Mouse (Mus musculus): ENCODE measurements around the gene Nup210l. TPM values are rescaled to one million over a fixed set of nuclear protein-coding genes. Genes with fewer than 3 reads are reported as not detected.

The Nup210l gene
- polyA plus RNA-seq, 1 experiment from 2014 or later = 0.46 TPM

DNA sequence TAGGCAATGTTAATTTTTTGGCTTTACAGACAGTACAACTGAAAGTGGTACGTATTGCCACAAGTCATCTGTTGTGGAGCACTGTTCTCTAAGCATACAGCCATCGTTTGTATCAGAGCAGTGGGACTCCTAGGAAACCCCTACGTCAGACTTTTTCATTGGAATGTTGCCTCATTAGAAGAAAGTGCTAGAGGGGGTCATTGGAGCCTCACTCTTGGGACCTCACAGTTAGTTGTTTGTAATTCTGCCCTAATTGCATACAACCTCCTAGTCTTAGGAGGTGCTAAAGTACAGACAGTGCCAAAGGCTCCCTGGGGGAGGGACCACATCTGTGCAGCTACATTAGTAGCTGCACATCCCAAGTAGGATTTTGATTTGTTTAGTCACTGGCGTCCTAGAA is 90.8 kb downstream of the Nup210l start:
- 55% methylated on average over 4 of the region's 4 CpGs for WGBS
- ATAC-seq (ENCODE audit: low FRiP score, low read depth) = no peak

GRCm38 (mm10) chr3:90195644-90196043 is 91.7 kb downstream of the Nup210l start:
- Histone ChIP-seq H3K4me1 (no peaks in the 10 kb centered on the region), H3K27ac (no peak overlapping the region), H3K27me3 (replicated peaks) (no peaks in the 10 kb centered on the region), H3K9me3 (no peaks in the 10 kb centered on the region), H3K4me2 (replicated peaks) (no peak overlapping the region), H3K4me3 (no peak overlapping the region), H3K9ac (no peak overlapping the region), H3K36me3 (no peaks in the 10 kb centered on the region)
- 91% methylated on average over 1 of the region's 1 CpGs for WGBS
- ATAC-seq (ENCODE audit: low FRiP score, low read depth) = no peak

More for the DNA sequence above, 90.8 kb downstream of the Nup210l start:
- Histone ChIP-seq H3K36me3 (no peaks in the 10 kb centered on the region), H3K4me3 (no peak overlapping the region), H3K4me2 (replicated peaks) (no peak overlapping the region), H3K9me3 (no peaks in the 10 kb centered on the region), H3K9ac (no peak overlapping the region), H3K27me3 (replicated peaks) (no peaks in the 10 kb centered on the region), H3K4me1 (no peaks in the 10 kb centered on the region), H3K27ac (no peak overlapping the region)

GRCm38 (mm10) chr3:90197548-90197947 is 93.6 kb downstream of the Nup210l start:
- H3K27ac ChIP-seq = no peak overlapping the region
- 91% methylated on average over 1 of the region's 1 CpGs for WGBS
- no peak overlapping the region for H3K9ac ChIP-seq
- no peaks in the 10 kb centered on the region for H3K4me1 ChIP-seq
- H3K9me3 ChIP-seq = no peaks in the 10 kb centered on the region
- no peak for ATAC-seq (ENCODE audit: low FRiP score, low read depth)
- no peak overlapping the region for H3K4me2 ChIP-seq (replicated peaks)
- H3K27me3 ChIP-seq (replicated peaks) = no peaks in the 10 kb centered on the region
- H3K4me3 ChIP-seq = no peak overlapping the region
- H3K36me3 ChIP-seq = no peaks in the 10 kb centered on the region

GRCm38 (mm10) chr3:90202884-90203283 is 99.0 kb downstream of the Nup210l start:
- Histone ChIP-seq H3K4me3 (no peak overlapping the region), H3K36me3 (peaks cover 4% of the 10 kb centered on the region), H3K27ac (no peak overlapping the region), H3K9ac (no peak overlapping the region), H3K4me2 (replicated peaks) (no peak overlapping the region), H3K27me3 (replicated peaks) (no peaks in the 10 kb centered on the region), H3K9me3 (no peaks in the 10 kb centered on the region), H3K4me1 (no peaks in the 10 kb centered on the region)
- no peak for ATAC-seq (ENCODE audit: low FRiP score, low read depth)
- WGBS = 68% methylated on average over 1 of the region's 1 CpGs

DNA sequence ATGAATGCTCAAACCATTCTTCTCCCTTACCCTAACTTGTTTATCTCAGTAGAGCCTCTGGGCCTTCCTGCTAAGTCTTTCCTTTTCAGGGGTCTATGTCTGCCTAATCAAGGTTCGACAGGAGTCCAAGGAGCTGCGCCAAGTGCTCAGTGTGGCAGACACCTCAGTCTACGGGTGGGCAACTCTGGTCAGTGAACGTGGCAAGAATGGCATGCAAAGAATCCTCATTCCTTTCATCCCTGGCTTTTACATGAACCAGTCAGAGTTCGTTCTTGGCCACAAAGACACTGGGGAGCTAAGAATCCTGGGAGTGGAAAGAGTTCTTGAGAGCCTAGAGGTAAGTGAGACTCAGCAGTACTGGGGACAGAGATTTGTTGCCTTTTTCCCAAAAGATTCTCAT is 99.7 kb downstream of the Nup210l start:
- H3K9ac ChIP-seq = no peak overlapping the region
- no peak overlapping the region for H3K4me2 ChIP-seq (replicated peaks)
- no peaks in the 10 kb centered on the region for H3K9me3 ChIP-seq
- no peak for ATAC-seq (ENCODE audit: low FRiP score, low read depth)
- 83% methylated on average over 5 of the region's 5 CpGs for WGBS
- H3K4me1 ChIP-seq = no peaks in the 10 kb centered on the region
- no peak overlapping the region for H3K4me3 ChIP-seq
- H3K27me3 ChIP-seq (replicated peaks) = no peaks in the 10 kb centered on the region
- H3K27ac ChIP-seq = no peak overlapping the region
- H3K36me3 ChIP-seq = peaks cover 11% of the 10 kb centered on the region

GRCm38 (mm10) chr3:90204582-90204981 is 100.7 kb downstream of the Nup210l start:
- Histone ChIP-seq H3K36me3 (peaks cover 20% of the 10 kb centered on the region), H3K9ac (no peak overlapping the region), H3K4me3 (no peak overlapping the region), H3K27ac (no peak overlapping the region), H3K4me2 (replicated peaks) (no peak overlapping the region), H3K9me3 (no peaks in the 10 kb centered on the region), H3K4me1 (no peaks in the 10 kb centered on the region), H3K27me3 (replicated peaks) (no peaks in the 10 kb centered on the region)
- no peak for ATAC-seq (ENCODE audit: low FRiP score, low read depth)
- 93% methylated on average over 2 of the region's 2 CpGs for WGBS

DNA sequence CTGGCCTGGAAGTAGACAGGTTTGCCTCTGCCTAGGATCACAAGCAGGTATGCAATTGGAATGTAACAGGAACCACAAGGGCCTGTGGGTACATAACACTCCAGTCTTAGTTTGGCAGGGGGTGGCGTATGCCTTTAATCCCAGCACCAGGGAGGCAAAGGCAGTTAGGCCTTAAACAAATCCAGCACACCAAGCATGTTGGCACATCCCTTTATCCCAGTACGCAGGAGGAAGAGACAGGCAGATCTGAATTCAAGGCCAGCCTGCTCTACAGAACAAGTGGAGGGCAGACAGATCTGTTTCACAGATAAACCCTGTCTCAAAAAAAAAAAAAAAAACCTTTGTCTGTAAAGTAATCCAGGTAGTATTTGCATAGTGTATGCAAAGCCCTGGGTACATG is 104.7 kb downstream of the Nup210l start:
- Histone ChIP-seq H3K27ac (no peak overlapping the region), H3K27me3 (replicated peaks) (no peaks in the 10 kb centered on the region), H3K9ac (no peak overlapping the region), H3K4me3 (no peak overlapping the region), H3K4me1 (peaks cover 18% of the 10 kb centered on the region), H3K4me2 (replicated peaks) (no peak overlapping the region), H3K36me3 (peaks cover 46% of the 10 kb centered on the region), H3K9me3 (no peaks in the 10 kb centered on the region)
- WGBS = 86% methylated on average over 2 of the region's 2 CpGs
- ATAC-seq (ENCODE audit: low FRiP score, low read depth) = no peak

DNA sequence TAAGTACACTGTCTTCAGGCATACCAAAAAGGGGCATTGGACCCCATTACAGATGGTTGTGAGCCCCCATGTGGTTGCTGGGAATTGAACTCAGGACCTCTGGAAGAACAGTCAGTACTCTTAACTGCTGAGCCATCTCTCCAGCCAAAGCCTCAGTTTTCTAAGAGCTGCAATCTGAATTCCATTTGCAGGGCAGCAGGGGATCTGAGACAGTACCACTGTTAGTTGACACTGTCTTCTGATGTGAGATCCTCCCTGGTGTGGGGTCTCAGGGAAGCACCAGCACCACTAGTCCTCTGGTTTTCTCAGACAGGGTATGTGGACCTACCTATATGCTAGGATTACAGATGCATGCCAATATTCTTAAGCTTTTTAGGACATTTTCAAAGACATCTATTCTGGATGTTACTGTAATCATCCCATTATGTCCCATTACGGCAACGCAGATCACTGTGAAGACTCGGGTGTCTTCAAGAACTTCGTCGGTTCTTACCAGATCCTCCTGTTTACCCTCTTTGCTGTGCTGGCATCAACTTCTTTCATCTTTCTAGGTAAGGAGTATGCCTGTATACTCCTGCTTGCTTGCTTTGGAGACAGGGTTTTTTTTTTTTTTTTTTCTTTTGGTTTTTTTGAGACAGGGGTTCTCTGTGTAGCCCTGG is 106.1 kb downstream of the Nup210l start:
- 95% methylated on average over 5 of the region's 5 CpGs for WGBS
- peaks cover 20% of the 10 kb centered on the region for H3K4me1 ChIP-seq
- ATAC-seq (ENCODE audit: low FRiP score, low read depth) = no peak
- peaks cover 46% of the 10 kb centered on the region for H3K36me3 ChIP-seq
- H3K4me3 ChIP-seq = no peak overlapping the region
- H3K9ac ChIP-seq = no peak overlapping the region
- H3K9me3 ChIP-seq = no peaks in the 10 kb centered on the region
- no peaks in the 10 kb centered on the region for H3K27me3 ChIP-seq (replicated peaks)
- no peak overlapping the region for H3K4me2 ChIP-seq (replicated peaks)
- H3K27ac ChIP-seq = no peak overlapping the region

DNA sequence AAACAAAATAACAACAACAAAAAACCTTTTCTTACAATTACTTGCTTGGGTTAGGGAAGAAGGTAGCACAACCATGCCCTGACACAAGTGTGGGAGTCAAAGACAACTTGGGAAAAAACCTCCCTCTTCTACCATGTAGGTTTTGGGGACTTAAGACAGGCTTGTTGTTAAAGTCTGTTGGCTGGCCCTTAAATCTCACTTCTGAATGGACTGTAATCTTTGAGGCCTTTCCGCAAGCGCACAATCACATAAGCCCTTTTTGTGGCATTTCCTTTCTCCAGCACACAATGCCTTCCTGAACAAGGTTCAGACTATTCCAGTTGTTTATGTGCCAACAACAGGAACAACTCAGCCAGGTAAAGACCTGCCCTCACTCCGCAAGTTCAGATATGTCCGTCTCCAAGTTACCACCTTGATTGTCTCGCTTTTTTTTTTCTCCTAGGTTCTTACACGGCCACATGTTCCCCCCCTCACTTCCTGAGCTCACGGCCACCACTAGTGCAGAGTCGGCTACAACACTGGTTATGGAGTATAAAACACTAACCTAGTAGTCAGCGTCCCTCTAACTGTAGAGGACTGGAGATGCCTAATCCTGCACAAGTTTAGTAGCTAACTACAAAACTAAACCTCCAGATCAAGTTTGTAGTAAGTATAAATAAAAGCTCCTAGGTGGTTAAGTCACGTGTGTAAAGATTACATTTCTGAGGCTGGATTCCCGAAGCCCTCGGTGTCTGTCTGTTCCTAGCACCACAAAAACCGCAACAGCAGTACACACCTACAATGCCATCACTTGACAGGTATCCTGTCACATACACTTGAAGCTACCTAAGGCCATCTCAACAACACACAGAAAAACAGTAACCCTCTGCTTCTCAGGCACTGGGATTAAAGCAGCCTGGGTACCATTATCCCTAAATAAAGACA is 107.8 kb downstream of the Nup210l start:
- Histone ChIP-seq H3K9me3 (no peaks in the 10 kb centered on the region), H3K4me3 (peak overlapping the region; percentile 82; the same call in 1 of the 2 replicates), H3K9ac (peak overlapping the region; percentile 13; the same call in 1 of the 2 replicates), H3K27me3 (replicated peaks) (no peaks in the 10 kb centered on the region), H3K36me3 (peaks cover 46% of the 10 kb centered on the region), H3K4me2 (replicated peaks) (peak overlapping the region; percentile 90), H3K27ac (no peak overlapping the region), H3K4me1 (peaks cover 20% of the 10 kb centered on the region)
- no peak for ATAC-seq (ENCODE audit: low FRiP score, low read depth)
- 85% methylated on average over 13 of the region's 13 CpGs for WGBS

DNA sequence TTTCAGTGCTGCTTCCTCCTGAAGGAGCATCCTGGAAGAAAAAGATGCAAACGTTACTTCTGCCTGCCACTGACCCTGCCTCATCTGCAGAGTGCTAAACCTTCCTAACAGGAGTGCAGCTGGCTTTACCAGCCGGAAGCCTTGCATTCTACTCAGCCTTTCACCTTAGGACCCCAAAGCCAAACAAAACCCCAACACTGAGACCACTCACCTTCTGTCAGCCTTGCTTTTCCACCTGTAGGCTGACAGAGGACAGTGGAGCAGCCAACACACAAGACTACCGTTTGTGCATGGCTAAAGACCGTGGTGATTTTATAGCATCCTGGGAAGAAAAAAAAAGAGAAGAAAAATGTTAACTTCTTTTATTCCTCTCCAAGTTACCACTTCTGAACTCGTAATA is 108.8 kb downstream of the Nup210l start:
- Histone ChIP-seq H3K4me1 (peaks cover 20% of the 10 kb centered on the region), H3K9me3 (no peaks in the 10 kb centered on the region), H3K9ac (peak overlapping the region; percentile 88), H3K4me2 (replicated peaks) (peak overlapping the region; percentile 90), H3K27ac (no peak overlapping the region), H3K27me3 (replicated peaks) (no peaks in the 10 kb centered on the region), H3K4me3 (peak overlapping the region; percentile 82), H3K36me3 (peaks cover 43% of the 10 kb centered on the region)
- ATAC-seq (ENCODE audit: low FRiP score, low read depth) = no peak
- 20% methylated on average over 5 of the region's 5 CpGs for WGBS

DNA sequence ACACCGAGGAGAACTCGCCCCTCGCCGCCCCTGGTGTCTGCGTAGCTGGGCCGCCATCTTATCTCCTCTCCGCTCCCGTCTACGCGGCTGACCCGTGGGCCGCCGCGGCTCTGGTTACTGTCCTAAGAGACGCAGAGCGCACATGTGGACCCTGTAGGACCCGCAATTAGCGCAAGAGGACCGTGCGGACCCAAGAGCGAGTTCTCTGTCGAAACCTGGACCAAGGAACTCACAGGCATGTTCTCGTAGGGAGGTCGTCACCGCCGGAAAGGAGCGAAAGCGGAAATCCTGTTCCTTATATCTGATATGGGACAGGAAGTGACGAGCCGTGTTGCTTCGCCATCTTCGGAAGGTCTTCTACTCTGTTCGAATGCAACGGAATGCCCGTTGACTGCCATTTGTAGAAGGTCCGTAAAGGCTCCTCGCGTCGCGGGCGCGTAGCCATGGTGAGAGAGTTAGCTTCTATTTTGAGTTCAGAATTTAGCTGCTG is 109.5 kb downstream of the Nup210l start, which contains the start of the genes Rps27 and Rab13:
Gene Rps27, minus strand, starts transcription at position 275 of the 490 bp plus-strand sequence.
Gene Rab13, plus strand, starts transcription at position 319 of the 490 bp plus-strand sequence.
- Histone ChIP-seq H3K4me1 (peaks cover 20% of the 10 kb centered on the region), H3K9ac (peak within 1 kb of the TSS; percentile 88), H3K4me3 (peak within 1 kb of the TSS; percentile 82), H3K27me3 (replicated peaks) (no peaks in the 10 kb centered on the region), H3K9me3 (no peaks in the 10 kb centered on the region), H3K27ac (peak within 1 kb of the TSS; percentile 81; the same call in 1 of the 2 replicates), H3K36me3 (peaks cover 36% of the 10 kb centered on the region), H3K4me2 (replicated peaks) (peak within 1 kb of the TSS; percentile 90)
- ATAC-seq (ENCODE audit: low FRiP score, low read depth) = peak; percentile 92
- under 1% methylated on average over 42 of the region's 42 CpGs for WGBS

All from neural tube, embryonic 12.5 days (tissue).